Mouse (Mus musculus) T-helper 1 cell (primary cell): ENCODE results near the gene Dph3.
"Not testable (repeated sequence)": the region's sequence is repeated elsewhere in the genome, so short reads cannot be mapped to it uniquely, and the experiment has no call there.

Source experiments
- in situ Hi-C: fragments of 300-600 bp; cut with MboI, MseI; formaldehyde crosslinking; loops from one replicate; pipeline ENCODE4 v1.15.1; 2025; ENCODE audit warnings: high pct_unique_total_duplicates

Gene Dph3

DNA sequence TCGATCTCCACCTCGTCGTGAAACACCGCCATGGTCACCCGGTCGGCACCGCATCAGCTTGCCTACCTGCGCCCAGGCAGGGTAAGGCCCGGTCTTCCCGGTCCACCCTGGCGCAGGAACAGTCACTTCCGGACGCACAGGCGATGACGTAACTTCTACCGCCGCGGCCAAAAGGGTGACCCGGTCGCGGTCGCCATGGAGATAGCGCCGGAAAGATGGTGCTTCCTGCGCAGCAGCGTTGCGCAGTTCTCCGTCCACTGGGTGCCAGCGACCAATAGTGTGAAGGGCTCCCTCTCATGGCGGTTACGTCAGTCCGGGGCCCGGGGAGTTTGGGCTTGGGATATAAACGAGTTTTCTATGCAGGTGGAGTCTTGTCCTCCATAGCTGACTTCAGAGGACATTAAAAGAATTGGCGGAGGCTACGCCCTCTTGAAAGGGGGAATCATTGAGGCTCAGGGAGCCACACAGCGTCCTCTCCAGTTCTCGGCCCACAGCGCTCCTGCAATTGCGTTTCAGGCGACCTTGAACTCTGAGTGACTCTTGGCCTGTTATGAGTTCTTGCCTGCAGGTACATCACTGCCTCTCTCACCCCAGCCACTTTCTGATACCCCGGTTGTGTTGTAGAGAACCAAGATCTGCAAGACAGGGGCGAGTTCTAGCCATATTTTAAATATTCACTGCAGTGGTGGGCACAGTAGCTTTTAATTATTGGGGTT is at the start of gene Dph3:
Dph3 (minus strand) TSS at position 244 of the 716 bp plus-strand sequence.
- in situ Hi-C loops: loop anchor here (5.0 kb wide), 1 partner anchor 72 kb away; the partner anchor contains the start of gene Ncoa4

DNA sequence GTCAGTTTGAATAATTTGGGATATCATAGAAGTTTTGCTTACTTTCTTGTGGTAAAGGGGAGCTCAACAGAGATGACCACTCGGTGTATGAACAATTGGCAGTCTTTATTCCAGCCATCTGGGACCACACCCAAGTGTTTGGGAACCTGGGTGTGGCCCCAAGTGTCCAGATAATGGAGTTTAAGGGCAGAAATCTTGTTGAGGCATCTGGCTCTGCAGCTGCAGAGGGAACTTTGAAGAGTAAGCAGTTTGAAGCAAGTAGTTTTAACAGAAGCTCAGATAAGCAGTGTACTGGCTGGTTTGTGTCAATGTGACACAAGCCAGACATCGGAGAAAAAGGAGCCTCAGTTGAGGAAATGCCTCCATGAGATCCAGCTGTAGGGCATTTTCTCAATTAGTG is 48.8 kb upstream of the Dph3 start:
- in situ Hi-C loops: no loop called here

DNA sequence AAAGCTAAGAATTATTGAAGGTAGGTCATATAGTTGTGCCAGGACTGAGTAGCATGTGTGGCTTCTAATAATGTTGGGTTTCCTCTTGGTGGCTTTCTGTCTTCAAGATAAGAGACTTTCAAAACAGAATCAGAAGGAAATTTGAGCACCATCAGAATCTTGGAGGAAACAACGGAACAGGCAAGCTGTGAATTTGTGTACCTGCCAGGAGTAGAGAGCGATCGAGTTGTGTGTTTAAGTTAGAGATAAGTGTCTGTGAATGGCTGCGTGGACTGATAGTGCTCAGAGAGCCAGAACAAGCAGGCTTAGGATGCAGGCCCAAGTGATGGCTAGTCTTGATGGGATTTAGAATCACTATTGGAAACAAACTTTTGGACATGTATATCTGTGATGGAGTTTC is 46.3 kb upstream of the Dph3 start:
- in situ Hi-C loops: no loop called here

DNA sequence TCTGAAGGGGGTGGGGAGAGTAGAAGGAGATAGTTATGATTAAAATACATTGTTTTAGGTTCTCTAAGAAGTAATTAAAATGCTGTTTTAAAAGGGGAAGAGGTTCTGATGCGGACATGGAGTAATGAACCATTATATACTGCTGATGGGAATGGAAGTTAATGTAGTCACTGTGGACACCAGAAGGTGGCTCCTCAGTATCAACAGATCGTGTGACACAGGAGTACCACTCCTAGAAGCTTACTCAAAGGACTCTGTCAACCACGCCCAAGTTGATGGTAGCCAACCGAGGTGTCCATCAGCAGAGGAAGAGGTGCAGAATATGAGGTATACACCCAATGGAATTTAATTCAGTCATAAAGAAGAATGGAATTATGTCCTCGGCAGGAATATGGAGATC is 42.9 kb upstream of the Dph3 start:
- in situ Hi-C loops: no loop called here

DNA sequence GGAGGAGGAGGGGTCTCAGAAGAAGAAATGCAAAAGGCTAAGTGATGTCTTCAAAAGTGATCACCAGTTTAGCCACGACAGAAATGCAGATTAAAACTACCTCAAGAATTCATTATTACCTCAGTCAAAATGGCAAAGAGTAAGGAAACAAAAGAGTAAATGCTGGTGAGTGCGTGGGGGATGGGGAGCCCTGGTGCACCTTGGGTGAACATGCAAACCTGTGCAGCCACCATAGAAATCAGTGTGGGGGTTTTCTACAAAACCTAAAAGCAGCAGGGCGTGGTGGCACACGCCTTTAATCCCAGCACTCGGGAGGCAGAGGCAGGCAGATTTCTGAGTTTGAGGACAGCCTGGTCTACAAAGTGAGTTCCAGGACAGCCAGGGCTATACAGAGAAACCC is 39.7 kb upstream of the Dph3 start:
- in situ Hi-C loops: not testable (repeated sequence)

DNA sequence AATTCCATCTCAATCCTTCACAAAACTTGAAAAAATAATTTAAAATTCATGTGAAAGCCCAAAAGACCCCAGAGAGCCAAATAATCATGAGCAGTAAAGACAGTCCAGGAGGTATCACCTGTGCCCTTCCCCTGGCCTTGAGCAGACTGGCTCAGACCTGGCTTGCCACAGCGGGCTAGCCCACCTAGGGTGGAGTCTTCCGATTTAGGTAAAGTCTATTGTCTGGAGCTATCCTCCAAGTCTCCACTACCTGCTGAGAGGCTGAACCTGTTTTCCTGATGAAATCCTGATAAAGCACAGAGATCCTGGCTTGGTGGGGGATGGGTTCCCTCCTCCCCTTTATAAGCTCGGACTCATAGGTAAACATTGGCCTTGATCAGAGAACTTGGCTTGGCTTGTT is 38.7 kb upstream of the Dph3 start:
- in situ Hi-C loops: no loop called here

DNA sequence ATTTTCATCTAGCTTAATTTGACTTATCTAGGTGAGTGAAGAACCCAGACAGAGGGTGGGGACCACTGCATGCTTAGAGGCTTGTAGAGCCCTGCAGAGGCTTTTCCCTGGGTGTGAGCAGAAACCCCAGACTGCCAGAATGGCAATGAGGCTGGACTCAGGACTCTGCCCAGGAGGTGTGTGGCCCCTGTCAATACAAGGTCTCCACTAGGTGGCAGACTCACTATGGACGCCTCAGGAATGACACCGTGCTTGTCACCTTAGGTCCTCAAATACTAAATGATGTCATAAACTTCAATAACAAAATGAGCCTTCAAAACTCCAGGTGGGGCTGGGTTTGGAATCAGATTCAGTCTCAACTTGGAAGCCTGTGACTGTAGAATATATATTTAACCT is 36.4 kb upstream of the Dph3 start:
- in situ Hi-C loops: no loop called here

DNA sequence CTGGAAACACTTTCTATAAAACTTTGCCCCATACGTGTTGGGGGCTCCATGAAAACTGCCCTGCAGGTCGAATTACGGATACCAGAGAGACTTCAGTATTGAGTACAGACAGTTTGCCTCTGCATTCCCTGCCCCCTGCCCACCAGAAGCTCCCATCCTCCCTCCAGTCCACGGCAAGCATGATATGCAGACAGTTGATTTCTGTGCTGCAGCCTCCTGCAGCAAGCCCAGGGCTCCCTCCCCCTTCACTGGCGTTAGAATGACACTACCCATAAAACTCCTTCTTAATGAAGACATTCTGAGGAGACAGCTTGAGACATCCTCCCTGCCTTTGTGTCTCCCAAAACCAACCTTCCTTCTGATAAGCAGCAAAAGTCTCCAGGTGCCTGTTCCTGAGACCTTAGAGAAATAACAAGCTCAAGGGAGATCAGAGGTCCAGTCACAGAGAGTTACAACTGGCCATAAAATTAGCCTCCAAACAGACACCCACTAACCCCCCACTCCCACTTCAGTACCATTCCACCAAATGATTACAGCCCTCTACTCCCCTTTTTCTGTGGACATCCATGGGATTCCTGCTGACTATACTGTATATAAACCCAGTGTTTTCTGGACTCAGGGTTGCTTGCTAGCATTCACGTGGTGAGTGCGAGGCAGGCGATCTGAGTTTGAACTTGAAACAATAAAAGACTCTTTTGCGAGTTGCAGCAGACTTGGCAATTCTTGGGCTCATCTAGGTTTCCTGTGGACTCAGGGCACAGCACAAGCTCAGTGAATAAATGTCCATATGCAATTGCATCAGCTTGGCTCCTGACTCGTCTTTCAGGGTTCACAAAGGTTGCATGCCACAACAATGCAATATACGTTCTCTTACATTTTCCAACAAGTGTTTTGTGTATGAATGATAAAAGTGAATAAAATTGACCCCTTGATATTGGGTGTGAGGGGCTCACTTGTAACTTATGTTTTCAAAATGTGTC is 35.7 kb upstream of the Dph3 start:
- in situ Hi-C loops: no loop called here

DNA sequence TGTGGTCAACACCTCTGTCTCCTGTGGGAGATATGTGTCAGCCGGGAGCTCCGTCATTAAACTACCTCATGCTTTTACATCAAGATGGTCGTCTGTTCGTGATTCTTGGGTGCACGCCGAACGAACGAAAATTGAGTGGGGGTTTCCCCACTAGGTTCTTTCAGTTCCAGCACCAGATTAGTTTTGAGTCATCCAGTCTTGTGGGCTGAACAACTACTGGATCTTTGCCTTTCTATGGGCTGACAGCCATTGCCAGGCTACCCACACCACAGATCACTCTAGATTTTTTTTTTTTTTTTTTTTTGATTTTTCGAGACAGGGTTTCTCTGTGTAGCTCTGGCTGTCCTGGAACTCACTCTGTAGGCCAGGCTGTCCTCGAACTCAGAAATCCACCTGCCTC is 26.6 kb upstream of the Dph3 start:
- in situ Hi-C loops: not testable (repeated sequence)

DNA sequence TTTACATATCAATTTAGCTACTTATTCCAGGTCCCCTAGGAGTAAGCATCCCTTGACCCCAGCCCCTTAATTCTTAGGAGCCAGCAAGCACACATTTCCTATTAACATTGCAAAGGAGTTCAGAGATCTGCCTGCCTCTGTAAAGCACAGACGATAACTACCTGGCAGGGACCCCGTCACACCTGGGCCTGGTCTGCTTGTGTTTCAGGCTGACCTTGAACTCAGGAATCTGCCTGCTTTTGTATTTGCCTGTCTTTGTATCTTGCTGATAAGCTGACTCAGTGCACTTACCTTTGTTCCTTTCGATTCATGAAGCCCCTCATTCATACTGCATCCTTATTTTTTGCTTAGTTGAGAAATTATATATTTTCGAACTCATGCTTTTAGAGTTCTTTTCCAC is 21.4 kb upstream of the Dph3 start:
- in situ Hi-C loops: no loop called here

DNA sequence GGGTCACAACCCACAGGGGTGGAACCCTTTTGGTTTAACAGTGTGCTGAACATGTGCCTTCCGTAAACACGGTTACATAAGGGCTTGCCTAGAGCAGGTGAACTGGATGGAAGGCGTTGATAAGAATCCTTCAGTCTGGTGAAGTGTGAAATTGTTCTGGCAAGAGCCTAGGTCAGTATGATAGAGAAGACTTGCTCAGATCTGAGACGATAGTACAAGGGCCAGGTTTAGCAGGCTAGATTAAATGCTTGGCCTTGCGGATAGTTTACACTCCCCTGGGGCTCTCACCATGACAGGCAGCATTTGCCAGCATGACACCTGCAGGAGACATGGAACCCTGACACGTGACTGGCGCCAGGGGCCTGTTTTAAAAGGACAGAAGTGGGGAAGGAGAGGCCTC is 20.1 kb upstream of the Dph3 start:
- in situ Hi-C loops: no loop called here

DNA sequence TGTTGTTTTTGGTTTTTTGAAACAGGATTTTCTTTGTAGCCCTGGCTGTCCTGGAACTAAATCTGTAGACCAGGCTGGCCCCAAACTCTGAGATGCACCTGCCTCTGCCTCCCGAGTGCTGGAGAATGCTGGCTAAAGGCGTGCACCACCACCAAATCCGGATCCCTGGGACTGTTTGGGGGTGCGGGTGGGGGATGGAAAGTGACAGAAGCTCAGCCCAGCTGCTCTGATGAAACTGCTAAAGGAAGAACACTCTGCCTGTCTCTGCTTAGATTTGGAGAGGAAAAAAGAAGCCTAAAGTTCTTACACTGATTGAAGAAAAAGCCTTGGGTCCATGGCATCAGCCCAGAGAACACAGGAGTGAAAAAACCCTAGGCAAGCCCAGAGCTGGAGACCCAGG is 18.0 kb upstream of the Dph3 start:
- in situ Hi-C loops: no loop called here

DNA sequence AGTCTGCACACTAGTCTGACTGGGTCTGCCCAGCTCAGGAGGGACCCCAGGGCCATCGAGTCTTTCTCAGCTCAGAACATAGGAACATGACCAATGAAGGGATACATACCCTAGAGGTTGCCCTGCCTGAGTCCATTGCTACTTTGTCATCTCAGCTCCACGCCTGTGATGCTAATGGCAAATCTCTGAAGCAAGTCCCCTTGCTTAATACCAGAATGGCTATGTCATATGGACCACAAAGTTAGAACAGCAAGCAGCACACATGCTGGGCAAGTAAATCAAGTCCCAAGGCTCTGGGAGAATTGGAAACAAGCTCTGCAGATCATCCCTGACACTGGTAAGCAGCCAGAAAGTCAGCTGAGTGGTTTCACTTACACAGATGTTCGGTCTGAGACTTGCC is 13.4 kb upstream of the Dph3 start:
- in situ Hi-C loops: no loop called here

DNA sequence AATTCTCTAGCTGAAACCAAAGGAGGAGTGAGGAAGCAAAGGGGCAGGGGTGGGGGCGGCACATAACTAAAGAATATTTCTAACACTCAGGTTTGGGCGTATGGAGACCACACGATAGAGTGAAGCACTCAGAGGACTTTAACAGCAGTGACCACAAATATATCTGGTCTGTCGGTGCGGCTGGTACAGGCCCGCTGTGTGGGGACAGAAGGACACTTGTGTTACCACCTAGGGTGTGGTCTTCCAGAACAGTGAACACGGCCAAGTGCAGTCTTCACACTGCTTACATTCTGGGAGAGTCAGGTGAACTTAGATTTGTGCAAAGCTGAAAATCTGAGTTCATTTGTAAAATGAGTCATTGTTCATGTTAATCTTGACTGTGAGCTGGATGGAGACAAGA is 12.2 kb upstream of the Dph3 start:
- in situ Hi-C loops: no loop called here

DNA sequence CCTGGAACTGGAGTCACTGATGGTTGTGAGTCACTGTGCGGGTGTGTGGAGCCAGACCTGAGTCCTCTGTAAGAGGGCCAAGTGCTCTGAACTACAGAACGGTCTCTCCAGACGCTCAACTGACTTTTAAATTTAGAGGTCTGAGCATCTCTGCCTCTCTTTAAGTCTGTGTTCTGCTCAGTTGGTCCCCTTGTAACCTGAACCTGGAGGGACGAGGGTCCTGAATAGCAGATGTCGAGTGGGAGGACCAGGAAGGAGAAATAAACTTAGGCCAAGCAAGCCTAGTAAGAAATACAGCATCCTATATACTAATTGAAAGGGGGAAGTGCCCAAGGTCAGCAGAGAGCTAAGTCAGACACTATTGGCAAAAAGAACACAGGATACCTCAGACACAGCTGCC is 11.2 kb upstream of the Dph3 start:
- in situ Hi-C loops: no loop called here

DNA sequence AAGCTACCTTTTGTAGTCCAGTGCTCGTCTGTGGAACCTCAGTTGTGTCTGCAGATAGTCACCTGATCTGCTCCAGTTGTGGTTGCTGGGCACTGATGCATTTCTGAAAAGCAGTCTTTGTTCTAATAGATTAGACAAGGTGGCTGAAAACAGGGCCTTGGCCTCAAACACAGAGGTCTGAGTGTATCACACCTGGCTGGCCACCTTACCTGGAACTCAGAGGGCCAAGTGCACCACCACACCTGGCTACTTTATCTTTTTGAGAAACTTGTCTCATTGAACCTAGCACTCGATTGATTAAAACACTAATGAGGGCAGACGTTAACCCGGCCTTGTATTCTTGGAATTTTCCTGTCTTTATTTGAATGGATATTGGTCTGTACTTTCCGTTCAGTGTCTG is 10.1 kb upstream of the Dph3 start:
- in situ Hi-C loops: no loop called here

DNA sequence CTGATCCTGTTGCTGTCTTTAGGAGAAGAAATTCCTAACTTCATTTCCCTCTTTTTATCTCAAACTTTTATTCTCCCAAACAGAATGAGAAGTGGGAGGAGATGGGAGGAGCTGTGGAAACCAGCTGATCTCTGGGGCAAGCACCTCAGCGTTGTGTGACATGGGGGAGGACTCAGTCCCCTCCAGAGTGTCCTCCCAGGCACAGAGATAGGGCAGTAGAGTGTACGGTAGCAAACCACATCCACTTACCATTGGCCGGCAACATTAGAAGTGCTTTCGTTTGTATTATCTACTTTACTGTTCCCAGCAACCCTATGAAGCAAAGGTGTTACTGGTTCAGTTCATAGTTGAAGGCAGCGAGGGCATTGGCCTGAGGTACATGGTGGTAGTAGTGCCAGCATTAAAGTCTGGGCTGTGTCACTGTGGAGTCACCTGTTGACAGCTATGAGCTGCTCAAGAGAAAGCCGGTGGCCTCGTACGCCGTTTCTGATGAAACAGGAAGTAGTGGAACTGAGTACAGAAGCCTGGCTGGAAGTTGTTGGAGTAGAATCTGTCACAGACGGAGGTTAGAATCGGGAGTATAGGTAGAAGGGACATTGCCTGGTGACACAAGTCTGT is 8.1 kb upstream of the Dph3 start:
- in situ Hi-C loops: no loop called here

DNA sequence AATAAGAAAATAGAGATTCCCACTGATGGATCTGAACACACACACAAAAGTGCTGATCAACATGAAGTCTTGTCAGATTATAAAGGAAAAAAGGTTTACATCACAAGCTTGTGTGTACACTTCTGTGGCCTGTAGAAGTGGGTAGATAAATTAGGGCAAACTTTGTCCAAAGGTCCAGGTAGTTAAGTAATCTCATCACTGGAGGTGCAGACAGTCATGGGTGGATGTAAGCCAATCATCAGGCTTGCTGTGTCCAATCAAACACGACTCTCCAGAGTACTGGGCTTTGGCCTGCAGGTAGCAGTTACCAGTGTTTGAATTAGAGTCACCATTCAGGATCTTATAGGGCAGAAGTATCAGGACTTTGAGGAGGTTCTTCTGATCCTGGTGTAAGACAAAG is 7.5 kb upstream of the Dph3 start:
- in situ Hi-C loops: no loop called here

DNA sequence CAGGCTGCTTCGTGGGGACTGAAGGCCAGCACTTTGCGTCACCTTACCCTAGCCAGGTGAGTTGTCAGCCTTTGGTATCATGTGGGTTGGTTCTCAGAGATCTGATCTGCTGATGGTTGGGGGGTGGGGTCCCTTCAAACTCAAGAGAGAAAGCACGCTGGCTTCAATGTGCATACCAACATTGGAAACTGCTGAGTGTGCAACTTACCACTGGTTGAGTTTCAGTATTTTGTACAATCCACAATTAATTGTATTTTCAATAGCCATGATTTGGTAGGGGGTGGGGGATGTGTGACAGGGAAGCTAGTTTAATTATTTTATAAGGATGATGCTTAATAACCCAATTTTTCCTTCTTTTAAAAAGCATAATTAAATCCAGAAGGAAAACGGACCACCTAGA is 6.2 kb upstream of the Dph3 start:
- in situ Hi-C loops: no loop called here

DNA sequence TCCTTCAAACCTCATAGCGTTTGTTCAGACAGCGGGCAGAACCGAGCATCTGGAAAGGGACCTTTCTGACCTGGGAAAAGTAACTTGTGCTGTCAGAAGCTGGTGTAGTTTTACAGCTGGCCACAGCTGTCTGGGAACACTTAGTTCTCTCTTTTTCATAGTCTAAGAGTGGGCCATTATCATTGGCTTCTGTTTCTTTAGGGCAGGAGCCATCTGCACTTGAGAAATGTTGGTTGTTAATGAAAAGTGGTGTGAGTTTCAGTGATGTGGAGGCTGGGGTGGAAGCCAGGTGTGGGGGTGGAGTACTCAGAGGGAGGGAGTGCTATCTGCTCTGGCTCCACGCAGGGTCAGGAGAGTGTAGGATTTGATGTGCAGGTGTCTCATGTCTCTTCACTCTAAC is 5.6 kb upstream of the Dph3 start:
- in situ Hi-C loops: no loop called here

DNA sequence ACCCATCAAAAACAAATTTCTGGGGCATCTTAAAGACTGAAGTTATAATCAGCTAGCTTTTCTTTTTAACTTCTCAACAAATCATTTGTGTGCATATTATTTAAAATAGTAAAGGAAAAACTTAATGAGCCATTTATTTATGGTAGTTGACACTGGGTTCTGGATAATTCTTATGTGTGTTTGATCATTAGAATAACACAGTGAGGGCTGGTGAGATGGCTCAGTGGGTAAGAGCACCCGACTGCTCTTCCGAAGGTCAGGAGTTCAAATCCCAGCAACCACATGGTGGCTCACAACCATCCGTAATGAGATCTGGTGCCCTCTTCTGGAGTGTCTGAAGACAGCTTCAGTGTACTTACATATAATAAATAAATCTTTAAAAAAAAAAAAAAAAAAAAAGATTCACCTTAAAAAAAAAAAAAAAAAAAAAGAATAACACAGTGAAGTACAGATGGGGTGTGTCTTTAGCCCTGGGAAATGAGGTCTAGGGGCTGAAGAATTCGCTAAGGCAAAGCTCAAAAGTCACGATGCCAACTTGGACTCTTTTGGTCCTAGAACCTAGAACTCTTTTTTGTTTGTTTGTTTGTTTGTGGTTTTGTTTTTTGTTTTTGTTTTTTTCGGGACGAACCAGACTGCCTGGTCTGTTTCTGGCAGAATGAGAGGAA is 2.2 kb upstream of the Dph3 start:
- in situ Hi-C loops: loop anchor here (5.0 kb wide), 1 partner anchor 70 kb away; the partner anchor contains the start of gene Ncoa4

DNA sequence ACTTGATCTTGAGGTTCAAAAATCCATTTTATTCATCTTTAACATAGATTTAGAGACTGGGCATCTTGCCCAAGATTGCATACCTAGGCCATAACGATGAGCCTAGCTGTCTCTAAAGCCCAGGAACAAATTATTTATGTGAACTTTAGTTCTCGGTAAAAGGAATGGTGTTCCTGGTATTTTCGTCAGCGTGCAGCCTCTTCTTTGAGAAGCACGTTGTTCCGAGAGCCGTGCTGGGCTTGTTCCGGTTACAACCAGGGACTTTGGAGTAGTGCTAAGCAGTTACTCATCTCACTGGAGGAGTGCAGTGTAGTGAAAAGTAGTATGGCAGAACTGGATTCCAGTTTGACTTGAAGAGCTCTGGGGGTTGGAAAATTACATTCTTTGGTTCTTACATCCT is 697 bp upstream of the Dph3 start:
- in situ Hi-C loops: loop anchor here (5.0 kb wide), 1 partner anchor 71 kb away; the partner anchor contains the start of gene Ncoa4
